Mouse (Mus musculus) embryonic facial prominence, embryonic 12.5 days (tissue): ENCODE data around the gene Dpf2. TPM values are rescaled to one million over a fixed set of nuclear protein-coding genes. Genes with fewer than 3 reads are reported as not detected.

Experiments used
- ATAC-seq: fragments of 200-750 bp; cut with Nextera tagmentation; 2 replicates; pipeline ENCODE4 v1.8.0; 2017; ENCODE audit not compliant: insufficient number of reproducible peaks, insufficient read depth, low FRiP score, low TSS enrichment
- H3K27ac ChIP-seq: fragments of 300-500 bp; sonication (generic); 2 replicates; pipeline ENCODE4 v1.5.1; 2016; ENCODE audit warnings: mild to moderate bottlenecking
- H3K27me3 ChIP-seq: fragments of 300-500 bp; sonication (generic); 2 replicates; pipeline ENCODE4 v1.6.1; 2016; ENCODE audit warnings: mild to moderate bottlenecking, moderate library complexity
- H3K36me3 ChIP-seq: fragments of 300-500 bp; sonication (generic); 2 replicates; pipeline ENCODE4 v1.6.1; 2016; ENCODE audit warnings: mild to moderate bottlenecking
- H3K4me1 ChIP-seq: fragments of 300-500 bp; sonication (generic); 2 replicates; pipeline ENCODE4 v1.6.1; 2016
- H3K4me2 ChIP-seq: fragments of 300-500 bp; sonication (generic); replicated peaks from 2 replicates; pipeline ENCODE4 v1.6.1; 2016; ENCODE audit warnings: mild to moderate bottlenecking, moderate library complexity
- H3K4me3 ChIP-seq: fragments of 300-500 bp; sonication (generic); 2 replicates; pipeline ENCODE4 v1.5.1; 2016; ENCODE audit warnings: mild to moderate bottlenecking
- H3K9ac ChIP-seq: fragments of 300-500 bp; sonication (generic); 2 replicates; pipeline ENCODE4 v1.6.1; 2016; ENCODE audit warnings: mild to moderate bottlenecking, moderate library complexity
- H3K9me3 ChIP-seq: fragments of 300-500 bp; sonication (generic); 2 replicates; pipeline ENCODE4 v1.6.1; 2016; ENCODE audit warnings: mild to moderate bottlenecking, moderate library complexity
- WGBS: fragments of 180-500 bp; shearing (Covaris S2); methylation state at CpG from one replicate; pipeline ENCODE4 v1.1.7; 2016; 5-methylcytosine and 5-hydroxymethylcytosine counted together
- polyA plus RNA-seq: library from polyadenylated mRNA; unstranded; fragments of >200 nt; fragmentation: Nextera tagmentation; extraction: Ambion mirVana; gene quantifications from 2 replicates; pipeline ENCODE4 v1.2.1, GENCODE M21; 2016

Dpf2 gene
- polyA plus RNA-seq, 1 experiment from 2014 or later, result 192 TPM

DNA sequence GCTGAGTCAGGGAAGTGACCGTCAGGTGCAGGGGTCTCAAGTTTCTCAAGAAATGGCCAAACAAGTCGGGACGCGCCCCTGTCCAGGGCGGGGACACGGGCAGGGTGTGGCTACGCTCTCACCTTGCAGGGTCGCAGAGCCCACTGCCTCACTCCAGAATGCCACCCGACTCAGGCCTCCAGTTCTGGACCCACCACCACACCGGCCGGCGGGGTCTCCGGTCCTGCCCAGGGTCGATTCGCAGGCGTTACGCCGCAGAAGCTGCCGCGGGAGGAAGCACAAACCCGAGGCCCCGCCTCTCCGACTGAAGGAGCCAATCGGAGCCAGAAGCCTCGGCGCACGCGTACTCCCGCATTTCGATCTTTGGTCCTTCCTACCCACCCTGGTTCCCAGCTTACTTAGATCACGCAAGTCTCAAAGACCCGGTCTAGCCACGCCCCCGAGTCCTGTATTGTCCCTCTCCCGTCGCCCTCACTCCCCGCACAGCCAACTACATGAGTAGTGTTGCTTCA lies 37.8 kb downstream of the Dpf2 start, which contains the start of gene Frmd8:
Gene Frmd8 (minus strand): TSS at position 306 of the 512 bp plus-strand sequence.
- peaks cover 7% of the 10 kb centered on the region for H3K36me3 ChIP-seq
- H3K4me3 ChIP-seq, result peak within 1 kb of the TSS; percentile 52
- under 1% methylated on average over 37 of the region's 37 CpGs for WGBS
- H3K4me2 ChIP-seq, result peak within 1 kb of the TSS; percentile 88
- ATAC-seq, result peak; percentile 79
- H3K9ac ChIP-seq, result peak within 1 kb of the TSS; percentile 60
- peaks cover 26% of the 10 kb centered on the region for H3K4me1 ChIP-seq
- no peaks in the 10 kb centered on the region for H3K9me3 ChIP-seq
- no peaks in the 10 kb centered on the region for H3K27me3 ChIP-seq
- no peak within 1 kb of the TSS for H3K27ac ChIP-seq

DNA sequence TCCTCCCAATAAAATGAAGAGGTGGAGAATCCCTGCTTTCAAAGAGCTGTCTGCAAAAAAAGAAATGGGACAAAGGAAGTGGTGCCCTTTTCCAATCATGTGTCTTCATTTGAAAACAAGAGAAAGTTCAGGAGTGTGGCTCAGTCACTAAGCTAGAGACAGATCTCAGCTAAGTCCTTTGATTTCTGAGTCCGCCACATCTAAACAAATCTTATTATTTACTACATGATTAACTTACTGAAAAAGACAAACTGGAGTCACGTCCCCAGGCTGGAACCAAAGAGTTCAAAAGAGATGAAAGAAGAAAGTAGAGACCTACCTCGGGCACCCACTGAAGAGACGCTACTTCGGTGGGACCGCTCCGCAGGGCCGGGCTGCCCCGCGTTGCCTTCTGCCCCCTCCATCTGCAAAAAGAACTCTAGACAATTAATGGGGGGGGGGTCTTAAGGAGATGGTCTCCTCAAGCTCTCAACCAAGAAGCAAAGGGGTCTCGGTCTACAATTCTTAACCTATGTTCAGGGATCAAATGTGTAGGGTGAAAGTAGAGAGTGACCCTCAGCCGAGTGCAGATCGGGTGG lies 38.3 kb downstream of the Dpf2 start:
- Histone ChIP-seq H3K27ac (no peak overlapping the region), H3K4me3 (peak overlapping the region; percentile 52), H3K9me3 (no peaks in the 10 kb centered on the region), H3K4me2 (peak overlapping the region; percentile 88), H3K4me1 (peaks cover 26% of the 10 kb centered on the region), H3K27me3 (no peaks in the 10 kb centered on the region), H3K9ac (peak overlapping the region; percentile 60), H3K36me3 (peaks cover 13% of the 10 kb centered on the region)
- WGBS, result 10% methylated on average over 13 of the region's 13 CpGs
- ATAC-seq, result no peak

DNA sequence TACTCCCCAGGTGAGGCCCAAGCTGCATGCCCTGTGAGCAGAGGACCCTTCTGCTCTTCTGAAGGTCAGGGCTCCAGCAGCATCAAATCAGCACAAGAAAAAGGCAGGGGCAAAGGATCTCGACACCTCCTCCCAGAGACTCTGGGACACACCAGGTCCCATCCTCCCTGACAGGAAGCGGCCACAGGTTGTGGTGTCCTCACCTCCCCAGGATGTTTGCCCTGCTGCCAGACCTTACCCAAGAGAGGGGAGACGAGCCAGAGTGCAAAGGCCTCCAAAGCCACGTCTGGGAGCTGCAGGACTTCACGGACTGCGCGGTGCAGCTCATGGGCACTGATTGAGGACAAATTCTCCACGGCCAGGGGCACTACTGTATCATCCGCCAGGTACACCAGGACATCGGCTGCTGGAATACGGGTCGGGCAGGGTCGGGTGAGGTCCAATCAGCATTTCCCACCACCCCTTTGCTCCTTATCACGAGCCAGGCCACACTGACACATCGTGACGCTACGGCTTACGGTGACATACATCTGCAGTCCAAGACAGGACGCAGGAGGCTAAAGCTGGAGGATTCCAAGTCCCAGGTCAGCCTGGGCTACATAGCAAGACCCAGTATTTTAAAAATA lies 39.8 kb downstream of the Dpf2 start:
- ATAC-seq, result no peak
- Histone ChIP-seq H3K9me3 (no peaks in the 10 kb centered on the region), H3K27me3 (no peaks in the 10 kb centered on the region), H3K4me2 (no peak overlapping the region), H3K4me3 (no peak overlapping the region), H3K9ac (no peak overlapping the region), H3K36me3 (peaks cover 27% of the 10 kb centered on the region), H3K4me1 (peaks cover 26% of the 10 kb centered on the region), H3K27ac (no peak overlapping the region)
- WGBS, result 86% methylated on average over 19 of the region's 19 CpGs

DNA sequence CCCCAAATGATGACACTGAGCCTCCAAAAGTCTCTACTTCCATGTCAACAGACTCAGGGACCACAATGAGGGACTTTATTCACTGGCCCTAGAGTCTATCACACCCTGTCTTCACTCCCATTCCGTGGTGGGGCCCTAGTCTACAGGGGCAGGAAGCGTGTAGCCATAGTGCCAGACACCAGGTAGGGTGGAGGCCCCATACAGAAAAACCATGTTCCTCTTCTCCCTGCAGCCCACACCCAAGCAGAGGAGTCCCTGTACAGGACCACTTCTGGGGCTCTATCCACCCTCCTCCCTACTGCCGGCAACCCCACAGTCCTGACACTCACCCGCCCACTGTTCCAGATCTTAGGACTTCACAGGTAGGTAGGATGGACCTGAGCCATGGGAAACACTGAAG lies 40.3 kb downstream of the Dpf2 start:
- Histone ChIP-seq H3K9ac (no peak overlapping the region), H3K27me3 (no peaks in the 10 kb centered on the region), H3K27ac (no peak overlapping the region), H3K9me3 (no peaks in the 10 kb centered on the region), H3K4me2 (no peak overlapping the region), H3K4me3 (no peak overlapping the region), H3K4me1 (peaks cover 26% of the 10 kb centered on the region), H3K36me3 (peaks cover 32% of the 10 kb centered on the region)
- WGBS, result 85% methylated on average over 4 of the region's 4 CpGs
- ATAC-seq, result no peak

DNA sequence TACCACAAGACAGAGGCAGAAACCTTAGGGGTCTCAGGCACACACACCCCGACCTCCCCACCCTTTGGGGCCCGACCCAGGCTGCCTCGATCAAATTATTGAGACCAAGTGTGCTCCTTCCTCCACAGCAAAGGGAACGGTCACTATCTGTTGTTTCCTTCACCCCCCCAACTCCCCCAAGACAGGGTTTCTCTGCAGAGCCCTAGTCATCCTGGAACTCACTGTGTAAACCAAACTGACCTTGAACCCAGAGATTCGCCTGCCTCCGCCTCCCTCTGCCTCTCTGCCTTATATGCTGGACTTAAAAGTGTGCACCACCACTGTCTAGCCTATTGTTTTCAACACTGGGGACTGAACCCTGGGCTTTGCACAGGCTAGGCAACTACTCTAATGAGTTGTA lies 41.1 kb downstream of the Dpf2 start:
- peaks cover 39% of the 10 kb centered on the region for H3K36me3 ChIP-seq
- peaks cover 26% of the 10 kb centered on the region for H3K4me1 ChIP-seq
- peak overlapping the region; percentile 83 for H3K27ac ChIP-seq
- 34% methylated on average over 6 of the region's 6 CpGs for WGBS
- H3K9ac ChIP-seq, result peak overlapping the region; percentile 49
- peak overlapping the region; percentile 37 for H3K4me2 ChIP-seq
- H3K4me3 ChIP-seq, result no peak overlapping the region; the same call in 1 of the 2 replicates
- no peaks in the 10 kb centered on the region for H3K9me3 ChIP-seq
- no peaks in the 10 kb centered on the region for H3K27me3 ChIP-seq
- no peak for ATAC-seq

DNA sequence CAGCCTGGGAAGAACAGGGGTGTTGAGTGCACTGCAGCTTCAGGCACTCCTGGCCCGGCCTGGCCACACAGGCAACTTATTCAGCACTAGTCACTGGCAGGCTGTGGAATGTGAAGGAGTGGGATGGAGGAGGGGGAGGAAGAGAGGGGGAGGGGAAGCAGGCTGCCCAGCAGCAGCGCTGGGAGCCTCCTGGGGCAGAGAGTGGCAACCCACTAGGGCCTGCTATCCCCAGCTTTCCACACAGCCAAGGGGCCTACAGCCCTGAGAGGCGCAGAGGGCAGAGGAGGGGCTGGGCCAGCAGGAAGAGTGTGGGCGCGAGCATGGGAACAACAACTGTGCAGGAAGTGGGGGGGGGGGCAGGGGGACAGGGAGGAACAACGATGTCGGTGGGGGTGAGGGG lies 41.5 kb downstream of the Dpf2 start:
- ATAC-seq, result peak; percentile 69
- Histone ChIP-seq H3K36me3 (peaks cover 40% of the 10 kb centered on the region), H3K9ac (peak overlapping the region; percentile 49), H3K27ac (peak overlapping the region; percentile 83), H3K4me1 (peaks cover 26% of the 10 kb centered on the region), H3K4me2 (peak overlapping the region; percentile 37), H3K9me3 (no peaks in the 10 kb centered on the region), H3K27me3 (no peaks in the 10 kb centered on the region), H3K4me3 (no peak overlapping the region; the same call in 1 of the 2 replicates)
- 3% methylated on average over 7 of the region's 7 CpGs for WGBS

DNA sequence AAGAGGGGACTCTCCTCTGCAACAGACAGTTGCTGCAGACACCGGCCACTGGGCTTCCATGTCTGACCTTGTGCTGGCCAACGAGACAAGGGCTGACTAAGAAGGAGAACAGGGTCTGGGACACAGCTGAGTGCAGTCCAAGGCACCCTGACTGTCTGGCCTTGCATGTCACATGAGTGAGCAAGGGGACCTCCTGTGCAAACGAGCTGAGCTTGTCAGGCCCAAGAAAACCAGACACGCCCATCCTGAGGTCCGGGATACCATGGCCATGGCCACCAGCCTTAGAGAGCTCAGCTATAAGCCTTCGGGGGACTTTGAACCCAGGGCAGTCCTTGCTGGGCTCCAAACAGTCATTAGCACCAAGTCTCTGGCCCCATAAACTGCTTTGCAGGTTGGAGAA lies 44.7 kb downstream of the Dpf2 start:
- Histone ChIP-seq H3K4me3 (no peak overlapping the region), H3K4me1 (peaks cover 14% of the 10 kb centered on the region), H3K9ac (no peak overlapping the region), H3K9me3 (no peaks in the 10 kb centered on the region), H3K27me3 (no peaks in the 10 kb centered on the region), H3K36me3 (peaks cover 72% of the 10 kb centered on the region), H3K27ac (no peak overlapping the region), H3K4me2 (no peak overlapping the region)
- no peak for ATAC-seq
- WGBS, result 87% methylated on average over 6 of the region's 6 CpGs

DNA sequence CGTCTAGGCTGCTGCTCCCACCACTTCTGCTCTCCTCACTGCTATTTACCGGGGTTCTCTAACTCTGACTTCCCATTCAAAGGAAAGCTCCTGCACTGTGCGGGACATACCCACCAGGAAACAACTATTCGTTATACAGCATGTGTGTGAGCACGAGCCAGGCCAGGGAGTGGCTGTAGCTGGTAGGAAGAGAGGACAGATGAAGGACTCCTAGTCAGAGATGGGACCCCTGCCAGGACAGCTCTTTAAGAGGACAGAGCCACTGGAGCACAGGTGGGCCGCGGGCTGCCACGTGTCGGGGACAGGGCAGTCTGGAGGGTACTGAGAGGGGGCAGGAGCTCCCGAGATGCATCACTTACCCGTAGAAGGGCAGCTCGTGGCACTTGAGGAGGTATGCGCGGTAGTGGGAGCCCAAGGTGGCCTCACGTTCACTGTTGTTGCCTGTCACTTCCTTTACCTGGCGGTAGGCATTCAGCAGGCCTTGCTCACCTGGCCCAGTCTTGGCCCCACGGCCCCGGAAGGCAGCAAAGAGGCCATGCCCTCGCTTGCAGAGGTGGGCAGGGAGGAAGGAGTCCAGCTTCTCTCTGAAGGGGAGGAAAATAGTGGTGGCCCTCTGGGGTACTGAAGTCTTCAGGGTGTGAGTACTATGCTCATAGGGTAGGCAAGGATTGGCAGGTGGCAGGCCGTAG lies 48.0 kb downstream of the Dpf2 start:
- WGBS, result 93% methylated on average over 20 of the region's 20 CpGs
- H3K27ac ChIP-seq, result no peak overlapping the region
- H3K36me3 ChIP-seq, result peaks cover 96% of the 10 kb centered on the region
- H3K27me3 ChIP-seq, result no peaks in the 10 kb centered on the region
- H3K4me3 ChIP-seq, result no peak overlapping the region
- H3K9me3 ChIP-seq, result no peaks in the 10 kb centered on the region
- H3K4me1 ChIP-seq, result no peaks in the 10 kb centered on the region
- no peak for ATAC-seq
- no peak overlapping the region for H3K9ac ChIP-seq
- no peak overlapping the region for H3K4me2 ChIP-seq

DNA sequence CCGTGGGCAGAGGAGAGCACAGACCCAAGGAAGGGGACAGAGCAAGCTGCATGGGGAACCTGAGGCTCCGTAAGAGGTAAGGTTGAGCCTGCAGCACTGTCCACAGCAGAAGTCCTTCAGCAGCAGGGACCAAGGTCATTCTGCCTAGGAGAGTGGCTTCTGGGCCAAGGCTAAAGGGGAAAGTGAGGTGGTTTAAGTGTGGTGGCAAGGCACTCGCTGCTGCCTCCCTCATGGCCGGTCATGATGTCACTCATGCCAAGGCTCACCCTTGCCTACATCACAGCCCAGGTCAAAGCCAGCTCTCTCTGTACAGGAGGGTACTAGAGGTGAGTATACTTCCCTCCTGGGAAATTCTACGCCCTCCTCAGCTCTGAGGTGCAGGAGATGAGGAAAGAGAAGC lies 49.0 kb downstream of the Dpf2 start:
- no peak overlapping the region for H3K27ac ChIP-seq
- H3K9ac ChIP-seq, result no peak overlapping the region
- no peaks in the 10 kb centered on the region for H3K9me3 ChIP-seq
- WGBS, result 97% methylated on average over 5 of the region's 5 CpGs
- no peak overlapping the region for H3K4me2 ChIP-seq
- peaks cover 96% of the 10 kb centered on the region for H3K36me3 ChIP-seq
- no peaks in the 10 kb centered on the region for H3K4me1 ChIP-seq
- no peak overlapping the region for H3K4me3 ChIP-seq
- no peaks in the 10 kb centered on the region for H3K27me3 ChIP-seq
- ATAC-seq, result no peak

DNA sequence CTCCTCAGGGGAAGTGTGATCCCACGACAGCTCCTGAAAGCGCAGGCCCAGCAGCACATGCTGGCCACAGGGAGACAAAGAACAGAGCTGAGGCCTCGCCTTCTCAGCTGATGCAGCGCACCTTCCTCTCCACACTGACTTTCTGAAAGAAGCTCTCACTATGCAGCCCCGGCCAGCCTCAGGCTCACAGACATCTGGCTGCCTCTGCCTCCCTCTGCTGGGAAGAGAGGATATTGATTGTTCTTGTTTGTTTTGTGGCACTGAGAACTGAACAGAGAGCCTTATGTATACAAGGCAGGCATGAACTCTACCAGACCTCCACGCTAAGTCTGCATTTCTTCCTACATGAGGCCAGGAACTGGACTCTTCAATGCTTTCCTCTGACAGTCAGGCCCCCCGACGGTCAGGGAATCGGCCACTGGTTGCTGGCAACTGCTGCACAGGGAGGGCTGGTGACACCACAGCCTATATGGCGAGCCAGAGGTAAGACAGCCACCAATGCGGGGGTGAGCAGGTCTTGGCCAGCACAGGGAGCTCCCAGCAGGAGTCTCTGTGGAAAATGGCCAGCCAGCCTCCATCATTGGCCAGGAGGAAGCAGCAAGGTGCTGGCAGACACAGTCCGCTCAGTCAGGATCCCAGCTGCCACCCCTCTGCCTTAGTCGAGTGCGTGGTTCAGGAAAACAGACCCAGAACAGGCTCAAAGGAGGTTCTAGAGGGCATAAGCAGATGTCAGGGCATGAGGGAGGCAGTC lies 50.3 kb downstream of the Dpf2 start:
- no peaks in the 10 kb centered on the region for H3K4me1 ChIP-seq
- no peaks in the 10 kb centered on the region for H3K9me3 ChIP-seq
- H3K27me3 ChIP-seq, result no peaks in the 10 kb centered on the region
- WGBS, result 94% methylated on average over 14 of the region's 14 CpGs
- H3K4me2 ChIP-seq, result no peak overlapping the region
- no peak overlapping the region for H3K9ac ChIP-seq
- peaks cover 95% of the 10 kb centered on the region for H3K36me3 ChIP-seq
- no peak overlapping the region for H3K4me3 ChIP-seq
- no peak for ATAC-seq
- no peak overlapping the region for H3K27ac ChIP-seq

DNA sequence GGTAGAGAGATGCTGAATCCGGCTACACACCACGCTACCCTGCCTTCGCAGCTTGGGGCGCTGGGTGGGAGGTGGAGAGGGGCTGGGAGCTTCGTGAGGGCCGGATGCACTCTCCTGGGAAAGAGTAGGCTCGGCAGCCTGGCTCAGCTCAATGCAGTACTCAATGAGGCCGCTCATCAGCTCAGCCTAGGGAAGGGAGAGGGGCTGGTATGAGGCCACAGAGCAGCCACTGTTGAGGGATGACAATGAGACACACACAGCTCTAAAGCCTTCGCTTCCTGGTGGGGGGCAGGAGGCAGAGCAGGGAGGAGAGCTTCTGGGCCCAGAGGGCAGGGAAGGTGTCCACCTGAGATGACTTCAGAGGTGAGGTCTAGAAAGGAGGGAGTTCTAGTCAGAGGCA lies 56.2 kb downstream of the Dpf2 start:
- Histone ChIP-seq H3K9ac (0 out of 2 replicates have a peak overlapping the region, but pooled peaks have one; percentile 20), H3K4me2 (no peak overlapping the region), H3K27me3 (no peaks in the 10 kb centered on the region), H3K27ac (no peak overlapping the region), H3K9me3 (no peaks in the 10 kb centered on the region), H3K4me1 (no peaks in the 10 kb centered on the region), H3K36me3 (peaks cover 74% of the 10 kb centered on the region), H3K4me3 (no peak overlapping the region)
- 66% methylated on average over 9 of the region's 9 CpGs for WGBS
- ATAC-seq, result 0 out of 2 replicates have a peak, but pooled peaks have one; percentile 41
